Mouse (Mus musculus): ENCODE measurements around the gene Tmed6. TPM values are rescaled to one million over a fixed set of nuclear protein-coding genes. Genes with fewer than 3 reads are reported as not detected.

Tmed6 gene
- total RNA-seq, 2 experiments from 2014 or later, result not detected

GRCm38 (mm10) chr8:107030058-107030457, 35.4 kb downstream of the Tmed6 start:
- DNase-seq (ENCODE audit: low spot score in 2 of 2), result no peak
- intact Hi-C loops (cut with DNase I), result loop anchor here (10.0 kb wide), 1 partner anchor 345 kb away; the partner anchor contains the start of gene Tango6

- no peak for DNase-seq (ENCODE audit: low spot score in 2 of 2)
- intact Hi-C loops (cut with DNase I), result no loop called here
Measured at GRCm38 (mm10) chr8:107029310-107029709, 36.1 kb downstream of the Tmed6 start.

DNA sequence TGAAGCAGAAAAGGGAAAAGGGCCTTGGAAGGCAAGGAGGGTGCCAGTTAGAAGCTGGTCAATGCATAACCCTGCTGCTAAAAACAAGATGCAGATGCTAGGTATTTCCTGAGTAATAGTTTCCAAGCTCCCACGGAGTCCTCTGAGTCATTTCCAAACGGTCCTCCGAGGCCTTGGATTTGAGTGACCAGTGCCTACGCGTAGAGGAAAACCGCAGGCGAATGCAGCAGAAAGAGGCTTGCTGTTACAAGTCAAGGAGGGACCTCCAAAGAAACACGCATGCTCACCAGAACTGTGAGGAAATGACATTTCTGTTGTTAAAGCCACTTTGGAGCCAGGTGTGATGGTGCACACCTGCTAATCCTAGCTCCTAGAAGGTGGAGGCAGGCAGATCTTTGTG, 42.0 kb downstream of the Tmed6 start:
- no peak for DNase-seq (ENCODE audit: low spot score in 2 of 2)
- intact Hi-C loops (cut with DNase I), result no loop called here

GRCm38 (mm10) chr8:107014915-107015314, 50.5 kb downstream of the Tmed6 start:
- no peak for DNase-seq (ENCODE audit: low spot score in 2 of 2)
- intact Hi-C loops (cut with DNase I), result no loop called here

DNA sequence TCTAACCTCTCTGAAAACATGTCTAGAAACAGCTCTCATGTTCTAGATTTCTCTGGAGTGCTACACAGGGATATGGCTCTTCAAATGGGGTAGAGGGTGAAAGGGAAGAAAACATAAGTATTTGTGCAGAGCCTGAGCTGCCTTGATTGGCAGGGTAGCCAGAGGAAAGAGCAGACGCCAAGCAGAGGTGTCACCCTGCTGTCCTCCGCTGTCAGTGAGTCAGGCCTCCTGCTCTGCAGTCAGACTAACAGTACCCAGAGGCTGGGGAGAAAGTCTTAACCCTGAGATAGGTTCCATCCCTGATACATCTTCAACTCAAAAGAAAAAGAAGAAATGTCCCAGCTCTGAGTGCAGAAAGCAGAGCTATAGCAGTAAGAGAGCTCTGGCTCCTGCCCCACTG, 52.8 kb downstream of the Tmed6 start:
- DNase-seq (ENCODE audit: low spot score in 2 of 2), result no peak
- intact Hi-C loops (cut with DNase I), result no loop called here

Small RNA genes within 50 kb of the gene (microRNA-seq; reads per million reads assigned to microRNA genes)
- 0 to 1.7 reads per million in 2 experiments for gene Mir7075

Other genes with a start within 250 kb of the Tmed6 start
- 1 to 10 TPM; 2.2 to 2.4 TPM for gene Has3, start 195.4 kb downstream of the Tmed6 start, total RNA-seq (2021)
- 10 to 100 TPM; 33.2 to 33.6 TPM for gene Utp4, start 172.0 kb downstream of the Tmed6 start, total RNA-seq (2021)
- 10 to 100 TPM; 12.5 to 16.8 TPM for gene Sntb2, start 129.9 kb downstream of the Tmed6 start, total RNA-seq (2021)
- gene Vps4a, start 34.4 kb downstream of the Tmed6 start, total RNA-seq (2021), result 100 to 1,000 TPM; 115 to 125 TPM
- 10 to 100 TPM; 25.1 to 26.8 TPM for gene Pdf, start 17.0 kb downstream of the Tmed6 start, total RNA-seq (2021)
- 10 to 100 TPM; 25.8 to 27.2 TPM for gene Cog8, start 9.0 kb downstream of the Tmed6 start, total RNA-seq (2021)
- 10 to 100 TPM; 43.0 to 46.6 TPM for gene Nip7, start 8.8 kb downstream of the Tmed6 start, total RNA-seq (2021)
- 10 to 100 TPM; 33.8 to 35.0 TPM for gene Terf2, start 30.9 kb upstream of the Tmed6 start, total RNA-seq (2021)
- 10 to 100 TPM; 87.1 to 89.4 TPM for gene Cyb5b, start 85.0 kb upstream of the Tmed6 start, total RNA-seq (2021)
- 10 to 100 TPM; 54.4 to 56.2 TPM for gene Nfat5, start 227.8 kb upstream of the Tmed6 start, total RNA-seq (2021)